Mouse (Mus musculus) olfactory bulb, adult 2 months (tissue): ENCODE data around the gene Tex45. TPM values are rescaled to one million over a fixed set of nuclear protein-coding genes. Genes with fewer than 3 reads are reported as not detected.

Experiments
- H3K27ac ChIP-seq: fragments of 200-500 bp; 2 replicates; pipeline ENCODE4 v1.5.1; 2012; ENCODE audit warnings: low read depth, low read length; ENCODE audit not compliant: insufficient read depth
- H3K4me1 ChIP-seq: fragments of 200-500 bp; 2 replicates; pipeline ENCODE4 v1.6.1; 2012; ENCODE audit warnings: low read length; ENCODE audit not compliant: control insufficient read depth, insufficient read depth
- H3K4me3 ChIP-seq: fragments of 200-500 bp; 2 replicates; pipeline ENCODE4 v1.5.1; 2012; ENCODE audit warnings: mild to moderate bottlenecking, low read depth, low read length, moderate library complexity; ENCODE audit not compliant: insufficient read depth
- CTCF ChIP-seq: fragments of 200-500 bp; IDR thresholded peaks from 2 replicates; pipeline ENCODE4 v1.5.1; 2012; ENCODE audit warnings: low read depth, mild to moderate bottlenecking, low read length, moderate library complexity; ENCODE audit not compliant: insufficient read depth
- POLR2A ChIP-seq: fragments of 200-500 bp; IDR thresholded peaks from 2 replicates; pipeline ENCODE4 v1.6.1; 2012; ENCODE audit warnings: mild to moderate bottlenecking, low read depth, low read length, moderate library complexity; ENCODE audit not compliant: insufficient read depth
- WGBS: fragments of 180-500 bp; shearing (Covaris S2); methylation state at CpG from one replicate; pipeline ENCODE4 v1.1.7; 2018; 5-methylcytosine and 5-hydroxymethylcytosine counted together
- polyA plus RNA-seq: library from polyadenylated mRNA; stranded (reverse); fragments of >200 nt; gene quantifications from 2 replicates; pipeline ENCODE4 v1.2.4, GENCODE M21; 2012; ENCODE audit warnings: low replicate concordance; ENCODE audit not compliant: missing spikeins, insufficient read depth, insufficient read length

Gene Tex45
- not detected in 2 replicates for polyA plus RNA-seq

DNA sequence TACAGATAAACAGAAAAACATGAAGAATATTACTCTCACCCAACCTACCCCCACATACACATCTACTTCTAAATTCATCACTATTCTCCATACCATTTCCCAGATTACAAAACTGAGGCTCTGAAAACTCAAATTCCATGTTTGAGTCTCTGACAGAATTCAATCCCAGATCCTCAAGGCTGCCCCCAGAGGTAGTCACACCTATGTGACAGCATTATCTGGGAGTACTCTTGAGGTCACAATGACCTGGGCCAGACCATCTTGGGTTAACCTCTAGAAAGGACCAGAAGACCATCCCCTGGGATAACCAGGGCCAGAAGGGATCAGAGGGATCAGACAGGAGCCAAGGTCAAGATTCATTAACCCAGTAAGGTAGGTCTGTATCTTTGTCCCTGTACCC is at the start of gene Tex45:
TSS of gene Tex45 (plus strand) at position 301 of the 400 bp plus-strand sequence.
- H3K27ac ChIP-seq, result no peak within 1 kb of the TSS
- no peaks in the 10 kb centered on the region for H3K4me1 ChIP-seq
- H3K4me3 ChIP-seq, result no peak within 1 kb of the TSS
- no peak for TF ChIP-seq CTCF

- H3K4me3 ChIP-seq, result no peak overlapping the region
- peaks cover 3% of the 10 kb centered on the region; the same call in 1 of the 2 replicates for H3K4me1 ChIP-seq
- WGBS, result 95% methylated on average over 5 of the region's 5 CpGs
- no peak overlapping the region for H3K27ac ChIP-seq
- no peak for TF ChIP-seq POLR2A
- no peak for TF ChIP-seq CTCF
These were observed 49.2 kb upstream of the Tex45 start for GRCm38 (mm10) chr8:3421507-3421906.

GRCm38 (mm10) chr8:3425217-3425616 is 45.4 kb upstream of the Tex45 start:
- 92% methylated on average over 5 of the region's 5 CpGs for WGBS
- peaks cover 5% of the 10 kb centered on the region; the same call in 1 of the 2 replicates for H3K4me1 ChIP-seq
- no peak overlapping the region for H3K27ac ChIP-seq
- no peak overlapping the region for H3K4me3 ChIP-seq
- TF ChIP-seq CTCF, result no peak
- no peak for TF ChIP-seq POLR2A

- WGBS, result 79% methylated on average over 3 of the region's 3 CpGs
- Histone ChIP-seq H3K27ac (no peak overlapping the region), H3K4me3 (no peak overlapping the region), H3K4me1 (peaks cover 5% of the 10 kb centered on the region; the same call in 1 of the 2 replicates)
- TF ChIP-seq CTCF, result no peak
- no peak for TF ChIP-seq POLR2A
These were observed 44.5 kb upstream of the Tex45 start for GRCm38 (mm10) chr8:3426211-3426610.

DNA sequence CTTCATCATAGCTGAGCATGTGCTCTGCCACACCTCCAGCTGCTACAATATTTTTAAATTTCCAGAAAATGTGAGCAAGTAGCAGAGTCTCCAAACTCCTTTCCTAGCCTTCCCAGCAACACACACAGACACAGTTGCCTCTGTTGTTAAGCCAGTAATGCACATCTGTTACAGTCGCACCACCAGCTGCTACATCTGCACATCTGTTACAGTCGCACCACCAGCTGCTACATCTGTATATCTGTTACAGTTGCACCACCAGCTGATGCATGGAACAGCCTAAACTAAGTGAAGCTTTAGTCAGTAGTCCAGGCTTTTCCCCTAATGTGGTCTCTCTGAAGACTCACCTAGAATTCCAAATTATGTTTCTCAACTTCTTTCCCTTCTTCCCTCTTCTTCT is 42.2 kb upstream of the Tex45 start:
- Histone ChIP-seq H3K4me1 (peaks cover 5% of the 10 kb centered on the region; the same call in 1 of the 2 replicates), H3K27ac (no peak overlapping the region), H3K4me3 (no peak overlapping the region)
- 85% methylated on average over 2 of the region's 2 CpGs for WGBS
- TF ChIP-seq POLR2A (no peak), CTCF (no peak)

DNA sequence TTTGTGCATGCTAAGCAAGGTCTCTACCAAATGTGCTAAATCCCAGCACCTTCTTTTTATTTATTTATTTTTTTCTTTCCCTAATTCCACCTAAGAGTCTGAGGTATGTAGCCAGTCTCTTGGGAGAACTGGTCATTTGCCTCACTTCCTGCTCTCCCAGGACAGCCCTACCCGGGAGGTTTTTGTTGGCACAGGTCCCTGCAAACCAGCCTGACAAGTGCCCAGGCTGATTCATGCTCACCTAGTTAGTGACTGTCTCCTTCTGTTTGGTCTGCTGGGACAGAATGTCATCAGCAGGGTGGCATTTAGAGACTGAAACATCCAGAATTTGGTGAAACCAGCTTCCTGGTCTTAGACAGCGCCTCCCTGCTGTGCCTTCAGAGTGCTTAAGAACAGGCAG is 40.7 kb upstream of the Tex45 start:
- Histone ChIP-seq H3K4me1 (peaks cover 5% of the 10 kb centered on the region; the same call in 1 of the 2 replicates), H3K27ac (no peak overlapping the region), H3K4me3 (no peak overlapping the region)
- TF ChIP-seq CTCF (no peak), POLR2A (no peak)
- 58% methylated on average over 2 of the region's 2 CpGs for WGBS

DNA sequence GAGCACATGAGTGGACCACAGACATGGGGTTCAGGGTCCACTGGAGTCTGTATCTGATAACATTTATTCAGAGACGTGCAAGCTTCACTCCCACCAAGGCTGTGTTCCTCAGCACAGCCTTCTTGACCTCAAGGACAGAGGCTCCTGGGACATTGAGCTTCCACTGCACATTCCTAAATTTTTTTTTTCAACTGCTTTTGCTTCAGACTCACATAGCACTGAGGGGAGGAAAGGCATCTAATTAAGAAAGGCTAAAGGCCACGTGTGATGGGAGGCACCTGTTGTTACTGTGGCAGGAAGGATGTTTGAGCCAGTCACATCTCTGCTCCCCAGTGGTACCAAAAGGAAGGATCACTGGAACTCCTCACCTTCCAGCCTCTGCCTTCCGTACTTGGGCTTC is 39.5 kb upstream of the Tex45 start:
- Histone ChIP-seq H3K4me1 (peaks cover 5% of the 10 kb centered on the region; the same call in 1 of the 2 replicates), H3K4me3 (no peak overlapping the region), H3K27ac (no peak overlapping the region)
- TF ChIP-seq CTCF, result no peak
- TF ChIP-seq POLR2A, result no peak
- WGBS, result 83% methylated on average over 3 of the region's 3 CpGs

GRCm38 (mm10) chr8:3436492-3436891 is 34.2 kb upstream of the Tex45 start:
- WGBS, result 86% methylated on average over 6 of the region's 6 CpGs
- H3K4me3 ChIP-seq, result no peak overlapping the region
- H3K27ac ChIP-seq, result no peak overlapping the region
- TF ChIP-seq CTCF (no peak), POLR2A (no peak)
- no peaks in the 10 kb centered on the region for H3K4me1 ChIP-seq

DNA sequence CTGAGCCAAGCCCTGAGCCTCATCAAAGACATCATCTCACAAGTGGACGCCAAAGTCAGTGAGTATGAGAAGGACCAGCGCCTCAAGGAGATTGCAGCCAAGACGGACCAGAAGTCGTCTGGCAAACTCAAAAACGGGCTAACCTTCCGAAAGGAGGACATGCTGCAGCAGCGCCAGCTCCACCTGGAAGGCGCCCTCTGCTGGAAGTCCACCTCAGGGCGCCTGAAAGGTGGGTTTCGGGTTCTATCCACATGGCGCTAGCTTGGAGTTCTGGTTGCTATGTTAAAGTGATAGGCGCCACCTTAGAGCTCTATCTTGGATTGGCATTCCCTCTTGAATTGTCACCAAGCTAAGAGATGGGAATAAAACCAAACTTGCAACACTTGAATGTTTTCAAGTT is 31.2 kb upstream of the Tex45 start:
- Histone ChIP-seq H3K4me3 (no peak overlapping the region), H3K4me1 (no peaks in the 10 kb centered on the region), H3K27ac (no peak overlapping the region)
- WGBS, result 79% methylated on average over 12 of the region's 12 CpGs
- TF ChIP-seq POLR2A, result no peak
- peak; percentile 38; the same call in 1 of the 2 replicates for TF ChIP-seq CTCF

GRCm38 (mm10) chr8:3449226-3449625 is 21.4 kb upstream of the Tex45 start:
- H3K4me3 ChIP-seq, result no peak overlapping the region
- WGBS, result 86% methylated on average over 2 of the region's 2 CpGs
- no peak overlapping the region for H3K27ac ChIP-seq
- H3K4me1 ChIP-seq, result no peaks in the 10 kb centered on the region
- TF ChIP-seq CTCF, result no peak
- TF ChIP-seq POLR2A, result no peak
